Mouse (Mus musculus) frontal cortex, postnatal 25 days (tissue): ENCODE results near the gene Nars2.

Experiments used
- DNase-seq, 2 experiments: peaks; one replicate each; pipeline ENCODE4 v3.0.0; 2022; ENCODE audit warnings: low spot score in 2 of 2

Gene Nars2

DNA sequence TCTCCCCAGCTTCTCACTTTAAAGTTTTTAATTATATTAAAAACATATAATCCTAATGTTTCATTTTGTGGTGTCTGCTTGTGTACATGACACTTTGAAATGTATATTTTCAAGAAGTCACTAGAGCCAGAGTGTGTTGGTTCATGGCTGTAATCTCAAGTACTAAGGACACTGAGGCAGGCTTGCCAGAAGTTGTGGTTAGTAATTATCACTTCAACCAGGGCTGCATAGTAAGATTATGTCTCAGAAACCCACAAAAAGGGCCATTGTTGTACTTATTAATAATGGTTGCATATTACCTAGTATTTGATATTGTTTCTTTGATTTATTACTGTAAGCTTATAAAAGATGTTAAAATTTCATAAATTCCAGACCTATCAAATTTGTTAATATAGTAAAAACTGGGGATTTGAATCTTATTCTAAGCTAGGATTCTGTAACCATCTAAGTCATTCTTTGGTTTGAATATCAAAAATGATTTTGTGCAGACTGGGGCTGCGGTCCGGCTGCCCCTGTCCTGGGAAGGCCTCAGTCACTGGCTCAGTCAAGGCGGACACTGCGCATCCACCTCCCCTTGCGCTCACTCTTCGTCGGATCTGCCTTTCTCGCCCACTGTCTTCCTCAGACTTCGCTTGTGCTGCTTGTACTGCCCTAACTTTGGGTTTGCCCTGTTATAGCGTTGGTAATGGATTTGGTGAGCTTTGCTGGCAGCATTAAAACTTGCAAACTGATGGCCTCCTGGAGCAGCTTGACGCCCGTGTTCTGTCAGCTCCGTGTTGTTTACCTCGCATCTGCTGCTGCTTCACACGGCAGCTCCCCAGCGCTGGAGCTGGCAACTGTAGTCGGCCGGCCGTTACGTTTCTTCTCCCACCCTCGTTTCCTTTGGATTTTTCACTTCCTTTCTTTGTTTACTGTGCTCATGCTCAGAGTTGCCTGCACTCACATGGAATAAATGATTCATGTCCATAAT lies 20.0 kb downstream of the Nars2 start:
- DNase-seq = no peak

- DNase-seq = no peak
Measured at GRCm38 (mm10) chr7:96972138-96972904, 21.0 kb downstream of the Nars2 start.

- DNase-seq = no peak
Measured at GRCm38 (mm10) chr7:96975914-96976313, 24.6 kb downstream of the Nars2 start.

- no peak for DNase-seq
Measured at GRCm38 (mm10) chr7:96977209-96977608, 25.9 kb downstream of the Nars2 start.

- no peak for DNase-seq
Measured at GRCm38 (mm10) chr7:96981366-96981765, 30.1 kb downstream of the Nars2 start.

DNA sequence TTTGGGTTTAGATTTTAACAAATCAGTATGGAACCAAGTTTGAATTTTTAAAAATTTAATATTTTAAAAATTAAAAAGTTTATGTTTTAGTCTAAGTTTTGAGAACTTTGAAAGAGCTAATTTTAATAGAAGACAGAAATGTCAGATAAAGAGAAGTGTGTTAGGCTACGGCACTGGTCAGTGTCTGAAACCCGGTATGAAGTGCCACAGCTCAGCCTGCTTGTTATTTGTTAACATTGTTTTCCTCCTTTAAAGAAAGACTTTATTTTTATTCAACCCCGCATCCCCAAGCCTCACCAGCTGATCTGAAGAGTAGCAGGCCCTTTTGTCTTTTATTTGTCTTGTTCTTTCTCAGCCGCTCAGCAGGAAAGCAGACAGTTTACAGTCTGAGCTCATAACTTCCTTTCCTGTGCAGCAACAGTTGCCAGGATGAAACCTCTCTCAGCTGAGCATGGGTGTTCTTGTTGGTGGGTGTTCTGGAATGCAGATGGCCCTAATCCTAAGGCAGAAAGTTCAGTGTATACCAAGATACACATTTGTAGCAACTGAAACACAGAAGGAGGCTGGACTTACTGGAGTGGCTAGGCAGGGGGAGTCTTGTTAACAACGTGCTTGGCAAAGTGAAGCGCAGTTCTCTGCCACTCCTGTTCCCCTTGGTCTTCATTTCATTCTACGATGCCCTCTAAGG lies 32.5 kb downstream of the Nars2 start:
- no peak for DNase-seq

GRCm38 (mm10) chr7:96985798-96986197 lies 34.5 kb downstream of the Nars2 start:
- no peak for DNase-seq

DNA sequence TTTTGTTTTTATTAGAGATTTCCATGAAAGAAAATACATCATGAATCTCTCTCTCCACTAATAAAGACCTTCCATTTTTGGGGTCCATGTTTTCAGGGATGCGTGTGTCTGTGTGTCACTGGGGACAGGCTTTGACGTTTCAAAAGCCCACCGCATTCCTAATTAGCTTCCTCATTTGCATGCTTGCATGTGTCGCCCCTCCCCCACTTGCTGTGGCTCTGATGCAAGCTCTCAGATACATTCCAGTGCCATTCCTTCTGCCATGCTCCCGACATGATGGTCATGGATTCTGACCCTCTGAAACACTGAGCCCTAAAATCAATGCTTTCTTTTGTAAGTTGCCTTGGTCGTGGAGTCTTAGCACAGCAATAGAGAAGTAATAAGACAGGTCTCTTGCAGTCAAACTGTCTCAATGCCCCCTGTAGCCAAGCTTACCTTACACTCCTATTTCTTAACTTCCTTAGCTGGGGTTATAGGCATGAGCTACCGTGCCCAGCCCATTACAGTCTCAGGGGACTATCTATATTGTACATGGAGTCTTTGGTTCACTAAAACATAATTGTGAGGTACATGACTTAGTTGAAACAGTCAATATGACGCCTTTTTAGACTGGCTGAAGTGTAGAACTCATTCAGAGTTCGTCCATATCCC lies 35.6 kb downstream of the Nars2 start:
- no peak for DNase-seq

GRCm38 (mm10) chr7:96987676-96988075 lies 36.4 kb downstream of the Nars2 start:
- no peak for DNase-seq

- no peak for DNase-seq
Measured at GRCm38 (mm10) chr7:97012956-97013355, 61.7 kb downstream of the Nars2 start.

GRCm38 (mm10) chr7:97018005-97018404 lies 66.7 kb downstream of the Nars2 start:
- DNase-seq = no peak

- no peak for DNase-seq
Measured at GRCm38 (mm10) chr7:97018418-97018817, 67.1 kb downstream of the Nars2 start.

DNA sequence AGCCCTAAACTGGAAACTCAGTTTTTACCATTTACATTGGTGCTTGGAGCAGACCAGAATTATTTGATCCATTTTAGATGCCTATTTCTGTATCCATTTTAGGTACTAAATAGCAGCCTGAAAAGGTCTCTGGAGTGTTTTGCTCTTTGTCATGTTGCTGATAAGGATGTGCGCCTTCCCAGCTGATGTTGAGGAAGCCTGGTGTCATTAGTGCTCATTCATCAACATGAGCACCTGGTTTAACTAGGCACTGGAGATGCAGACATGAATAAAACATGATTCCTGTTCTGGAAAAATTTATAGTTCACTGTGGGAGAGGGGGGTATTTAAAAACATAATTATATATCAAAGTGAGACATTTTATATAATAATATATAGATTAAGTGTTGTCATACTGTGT lies 68.0 kb downstream of the Nars2 start:
- no peak for DNase-seq

GRCm38 (mm10) chr7:97026772-97027358 lies 75.6 kb downstream of the Nars2 start:
- DNase-seq = no peak

DNA sequence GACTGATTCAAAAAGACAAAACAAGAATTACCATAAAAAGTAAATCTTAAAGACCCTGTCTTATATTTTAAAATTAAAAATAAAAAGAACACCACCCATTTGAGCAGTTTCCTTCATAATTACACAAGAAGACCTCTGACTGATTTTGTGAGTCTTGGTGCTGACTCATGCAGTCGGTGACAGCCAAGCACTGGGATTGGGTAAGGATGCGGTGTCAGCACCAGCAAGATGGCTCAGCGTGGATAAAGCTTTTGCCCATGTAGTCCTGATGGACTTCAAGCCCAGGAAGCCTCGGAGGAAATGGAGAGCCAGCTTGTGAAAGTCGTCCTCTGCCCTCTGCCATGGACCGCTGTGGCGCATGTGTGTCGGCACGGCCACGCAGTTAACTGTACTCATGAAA lies 77.8 kb downstream of the Nars2 start:
- DNase-seq = no peak

DNA sequence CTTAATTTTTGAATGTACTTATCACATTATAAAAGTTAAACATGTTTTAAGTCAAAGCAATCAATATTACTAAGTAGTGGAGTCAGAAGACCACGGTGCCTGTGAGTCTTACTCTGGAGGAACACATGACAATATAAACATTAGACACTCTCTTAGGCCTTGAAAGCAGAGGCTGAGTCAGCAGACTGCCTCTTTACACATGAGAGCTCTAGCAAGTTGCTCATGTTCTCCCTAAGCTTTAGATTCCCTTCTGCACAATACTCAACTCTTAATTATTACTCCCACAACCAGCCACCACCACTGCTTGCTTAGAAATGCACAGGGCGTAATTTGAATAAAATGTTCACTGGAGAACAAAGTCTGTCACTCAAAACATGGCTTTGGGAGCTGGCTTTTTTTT lies 81.1 kb downstream of the Nars2 start:
- no peak for DNase-seq

DNA sequence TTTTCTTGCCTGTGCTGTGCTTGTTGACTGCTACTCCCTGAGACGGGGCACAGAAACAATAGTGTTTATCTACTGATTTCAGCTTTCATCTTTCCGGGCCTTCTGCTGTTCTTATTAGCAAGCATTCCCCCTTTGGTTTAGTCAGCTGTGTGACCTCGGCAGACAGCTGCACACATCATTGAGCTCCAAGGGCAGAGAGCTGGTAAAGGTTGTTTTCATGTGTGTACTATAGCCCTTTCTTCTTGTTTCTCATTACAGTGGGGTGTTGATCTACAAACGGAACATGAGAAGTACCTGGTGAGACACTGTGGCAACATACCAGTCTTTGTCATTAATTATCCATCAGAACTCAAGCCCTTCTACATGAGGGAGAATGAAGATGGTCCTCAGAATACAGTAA lies 88.3 kb downstream of the Nars2 start:
- no peak for DNase-seq

GRCm38 (mm10) chr7:97041868-97042449 lies 90.7 kb downstream of the Nars2 start:
- no peak for DNase-seq

DNA sequence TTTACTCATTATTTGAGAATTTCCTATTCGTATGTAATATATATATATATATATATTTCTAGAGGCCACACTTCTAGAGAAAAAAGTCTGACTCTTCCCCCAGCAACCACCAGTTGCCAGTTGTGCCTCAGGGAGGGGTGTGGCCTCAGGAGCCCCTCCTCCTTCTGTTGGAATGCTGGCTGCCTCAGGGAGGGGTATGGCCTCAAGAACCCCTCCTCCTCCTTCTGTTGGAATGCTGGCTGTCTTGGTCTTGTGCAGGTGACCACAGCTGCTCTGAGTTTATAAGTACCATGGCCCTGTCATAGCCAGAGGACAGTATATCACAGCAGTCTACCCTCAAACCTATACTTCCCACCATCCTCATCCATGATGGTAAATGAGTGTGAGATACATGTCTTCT lies 91.7 kb downstream of the Nars2 start:
- DNase-seq = no peak

DNA sequence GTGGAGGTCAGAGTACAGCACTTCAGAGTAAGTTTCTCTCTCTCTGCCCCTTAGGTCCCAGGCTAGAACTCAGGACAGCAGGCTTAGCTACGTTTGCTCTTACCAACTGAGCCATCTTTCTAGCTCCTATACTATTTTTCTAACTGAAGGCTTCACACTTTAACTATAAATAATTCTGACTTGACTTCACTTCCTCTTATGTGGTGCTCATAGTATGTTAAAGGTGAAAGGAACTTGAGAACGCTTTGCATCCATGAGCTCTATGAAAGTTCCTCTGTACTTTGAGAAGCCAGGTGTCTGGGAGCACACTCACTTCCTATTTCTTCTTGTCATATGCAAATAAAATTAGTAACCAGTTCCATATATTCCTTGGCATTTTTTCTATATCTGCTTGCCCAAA lies 109.7 kb downstream of the Nars2 start:
- DNase-seq = no peak

DNA sequence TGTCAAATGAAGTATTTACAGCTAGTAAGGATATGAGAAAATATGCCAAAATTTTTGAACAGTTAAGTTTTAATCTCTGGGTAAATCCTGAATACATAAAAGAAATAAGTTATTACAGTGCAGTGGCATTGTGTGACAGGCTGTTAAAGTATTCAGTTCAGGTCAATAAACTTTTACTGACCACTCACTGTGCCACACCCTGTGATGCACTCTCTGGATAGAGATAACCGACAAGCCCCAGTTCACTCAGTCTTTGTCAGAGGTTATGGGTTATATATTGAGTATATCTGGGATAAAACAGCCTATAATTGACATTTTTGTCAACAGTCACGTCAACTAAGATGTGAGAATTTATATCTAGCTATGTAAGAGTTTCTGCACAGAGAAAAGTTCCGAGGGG lies 120.2 kb downstream of the Nars2 start:
- no peak for DNase-seq
